Mouse (Mus musculus): ENCODE results near the gene Fscn2.

Fscn2 gene

DNA sequence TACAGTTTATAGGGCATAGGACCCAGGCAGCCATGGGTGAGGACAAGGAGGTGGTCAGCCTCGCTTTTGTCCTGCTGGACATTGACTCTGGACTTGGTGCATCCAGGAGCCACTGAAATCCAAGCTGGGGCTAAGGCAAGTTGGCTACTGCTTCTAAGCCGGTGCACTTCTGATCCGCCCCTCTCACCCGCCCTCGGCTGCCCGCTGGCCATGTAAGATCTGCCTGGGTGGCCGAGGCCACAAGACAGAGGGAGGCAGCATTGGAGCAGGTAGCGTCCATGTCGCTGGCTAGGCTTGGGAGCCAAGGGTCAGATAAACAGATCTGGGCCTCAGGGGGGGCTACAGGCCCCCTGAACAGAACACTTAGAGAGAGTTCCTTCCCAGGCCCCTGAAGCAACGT, at the start of gene Fscn2:
Gene Fscn2, plus strand, starts transcription at position 240 of the 400 bp plus-strand sequence.
- no peak for DNase-seq

DNA sequence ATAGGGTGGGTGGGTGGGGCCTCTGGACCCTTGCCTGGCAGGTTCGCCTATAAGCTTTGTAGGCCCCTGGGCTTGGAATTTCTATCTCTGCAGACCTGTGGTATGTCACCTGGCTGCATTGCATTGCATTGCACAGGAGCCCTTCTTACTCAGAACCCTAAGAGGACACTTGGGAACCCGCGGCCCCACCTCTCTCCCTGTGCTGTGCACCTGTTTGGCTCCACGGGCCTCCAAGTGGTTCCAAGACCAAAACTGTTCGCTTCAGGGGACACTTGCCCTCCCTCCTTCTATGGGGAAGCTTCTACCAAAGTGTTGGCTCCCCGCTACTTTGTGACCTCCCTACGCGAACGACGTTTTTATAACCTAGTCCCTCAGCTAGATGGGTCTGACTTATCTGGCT, 49.8 kb upstream of the Fscn2 start:
- no peak for DNase-seq

DNA sequence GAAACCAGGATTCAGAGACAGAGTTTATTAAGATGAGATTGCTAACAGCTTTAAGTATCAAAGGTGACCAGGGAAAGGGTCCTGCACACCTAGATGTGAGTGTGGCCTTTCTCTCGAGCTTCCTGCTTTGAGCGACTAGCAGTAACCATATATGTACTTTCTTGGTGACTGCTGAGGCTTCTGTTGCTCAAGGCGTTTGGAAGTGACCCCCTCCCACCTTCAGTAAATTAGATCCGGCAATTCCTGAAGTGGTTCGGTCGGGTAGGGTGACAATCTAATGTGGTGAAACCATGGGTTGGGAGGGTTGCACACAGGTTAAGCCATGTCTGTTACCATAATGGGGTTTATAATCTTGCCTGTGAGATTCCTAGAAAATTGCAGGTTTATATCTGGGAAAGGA, 49.3 kb upstream of the Fscn2 start:
- DNase-seq: no peak

DNA sequence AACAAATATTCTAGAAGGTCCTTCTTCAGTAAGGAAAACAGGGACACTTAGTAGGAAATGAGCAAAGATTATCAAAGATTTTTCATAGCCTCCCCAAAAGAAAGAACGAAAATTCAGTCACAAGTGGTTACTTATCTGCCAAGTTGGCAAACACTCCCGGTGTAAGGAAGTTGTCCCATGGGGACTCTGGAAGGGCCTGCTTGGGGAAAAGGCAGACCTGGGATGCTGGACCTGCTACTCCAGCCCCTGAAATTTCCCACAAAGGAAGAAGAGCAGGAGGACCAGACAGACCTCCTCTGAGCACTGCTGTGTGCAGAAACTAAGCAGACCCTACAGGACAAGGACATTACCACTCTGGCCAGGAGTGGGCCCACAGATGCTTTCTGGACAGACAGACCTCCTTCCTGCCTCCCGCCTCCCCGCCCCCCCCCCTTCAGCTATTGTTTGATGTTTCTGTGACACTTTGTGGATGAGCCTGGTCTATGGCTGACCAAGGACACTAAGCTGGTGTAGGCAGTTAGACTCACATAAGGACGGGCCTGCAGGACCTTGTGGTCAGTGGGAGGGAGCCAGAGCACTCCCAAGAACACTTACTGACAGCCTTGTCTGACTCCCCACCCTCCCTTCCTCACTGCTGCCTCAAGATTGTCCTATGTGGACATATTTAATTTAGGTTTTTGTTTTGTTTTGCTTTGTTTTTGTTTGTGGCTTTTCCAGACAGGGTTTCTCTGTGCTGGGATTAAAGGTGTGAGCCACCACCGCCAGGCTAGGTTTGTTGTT, 47.2 kb upstream of the Fscn2 start:
- DNase-seq: no peak

DNA sequence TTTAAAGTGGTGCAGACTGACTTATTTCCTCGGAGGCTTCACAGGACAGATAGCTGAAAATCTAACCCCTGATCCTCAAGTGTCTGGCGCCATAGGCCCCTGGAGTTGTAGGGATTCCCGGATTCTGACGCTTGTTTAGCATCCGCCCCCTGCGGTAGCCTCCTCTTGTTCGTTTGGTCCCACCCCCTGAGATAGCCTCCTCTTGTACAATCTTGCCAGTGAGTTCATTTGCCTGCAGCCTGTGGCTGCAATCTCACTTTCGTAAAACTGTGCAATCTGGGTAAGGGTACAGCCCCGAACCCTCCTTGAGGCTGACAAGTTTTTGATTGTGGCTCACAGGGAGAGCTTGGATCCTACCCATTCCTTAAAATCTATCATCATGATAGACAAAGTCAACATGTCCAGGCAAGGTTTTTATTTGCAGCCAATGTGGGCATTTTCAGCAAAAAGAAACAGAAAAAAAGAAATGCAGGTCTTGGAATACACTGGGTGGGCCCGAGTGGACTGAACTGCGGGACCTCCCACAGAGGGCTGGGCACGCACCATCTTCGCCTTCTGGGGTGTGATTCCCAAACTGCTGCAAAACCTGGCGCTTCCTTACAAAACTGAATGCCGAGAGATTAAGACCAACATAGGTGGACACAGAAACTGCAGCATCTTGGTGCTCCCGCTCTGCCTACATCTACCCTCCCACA, 46.5 kb upstream of the Fscn2 start:
- DNase-seq: no peak

DNA sequence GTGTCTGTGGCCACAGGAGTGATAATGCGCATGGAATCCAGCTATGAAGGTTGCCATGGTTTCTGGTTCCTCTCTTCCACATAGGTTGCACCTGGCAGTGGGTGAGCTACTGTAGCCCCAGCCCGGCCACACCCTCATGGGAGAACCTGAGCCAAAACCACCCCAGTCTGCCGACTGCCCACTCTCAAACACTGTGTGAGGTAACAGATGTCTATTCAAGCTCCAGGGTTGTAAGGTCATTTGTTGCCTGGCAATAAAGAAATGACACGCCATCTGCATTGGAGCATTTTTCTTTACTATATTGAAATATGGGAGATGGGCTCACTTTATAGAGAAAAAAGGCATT, 45.9 kb upstream of the Fscn2 start:
- DNase-seq: no peak

DNA sequence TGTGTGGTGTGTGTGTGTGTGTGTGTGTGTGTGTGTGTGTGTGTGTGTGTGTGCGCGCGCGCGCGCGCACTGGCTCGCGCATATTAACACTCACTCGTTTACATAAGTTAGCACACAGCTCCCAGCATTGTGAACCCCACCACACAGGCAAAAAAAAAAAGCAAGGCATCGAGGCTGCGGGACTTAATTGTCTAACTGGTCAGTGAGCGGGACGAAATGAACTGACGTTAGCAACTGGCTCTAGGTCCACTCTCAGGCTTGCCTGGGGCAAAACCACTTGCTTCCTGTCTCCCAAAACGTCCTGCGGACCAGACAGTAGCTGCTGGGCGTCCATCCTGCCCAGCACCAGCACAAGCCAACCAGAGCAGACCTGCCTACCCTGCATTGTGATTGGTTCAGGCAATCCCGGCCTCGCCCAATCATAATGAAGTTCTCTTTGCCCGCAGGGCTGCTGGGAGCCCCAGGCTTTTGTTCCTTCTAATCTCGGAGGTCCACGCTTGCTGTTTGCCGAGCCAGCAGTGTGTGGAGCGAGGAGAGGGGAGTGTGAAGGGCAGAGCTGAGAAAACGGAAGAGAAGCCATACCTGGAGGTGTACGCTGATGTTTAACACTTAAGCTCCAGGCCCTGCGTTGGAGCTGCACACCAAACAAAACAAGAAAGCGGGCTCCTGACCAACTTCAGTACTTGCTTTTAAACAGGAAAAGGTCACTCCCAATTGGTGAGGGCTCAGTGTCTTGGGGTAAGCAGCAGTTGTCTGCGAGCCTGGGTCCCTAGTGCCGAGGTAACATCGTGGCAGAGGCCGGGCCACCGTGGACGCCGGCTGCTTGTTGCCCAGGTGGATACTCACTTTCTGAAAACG, 45.3 kb upstream of the Fscn2 start:
- DNase-seq: peak; percentile 98

DNA sequence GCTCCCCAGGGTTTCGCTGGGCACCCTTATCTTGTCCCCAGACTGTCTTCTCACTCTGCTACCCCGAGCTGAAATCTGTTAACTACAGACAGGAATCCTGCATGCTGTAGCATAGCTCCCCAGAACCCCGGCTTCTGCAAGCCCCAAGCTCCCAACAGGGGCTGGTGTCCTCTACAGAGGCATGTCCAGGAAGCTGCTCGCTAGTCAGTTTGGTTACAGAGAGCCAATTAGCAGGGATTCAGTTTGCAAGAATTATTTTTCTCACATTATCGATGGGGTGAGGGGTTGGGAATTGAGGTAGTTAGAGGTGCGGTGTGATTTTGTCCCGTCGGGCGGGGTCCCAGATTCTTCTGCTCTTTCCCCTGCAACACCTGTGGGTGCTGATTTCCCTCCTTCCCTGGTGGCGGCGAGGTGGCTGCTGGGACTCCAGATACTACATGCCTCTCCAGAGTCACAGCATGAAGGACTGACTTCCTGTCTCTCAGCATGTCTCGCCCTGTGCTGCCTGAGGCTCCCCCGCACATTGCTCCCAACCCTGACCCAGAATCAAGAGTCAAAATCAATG, 44.6 kb upstream of the Fscn2 start:
- DNase-seq: no peak

DNA sequence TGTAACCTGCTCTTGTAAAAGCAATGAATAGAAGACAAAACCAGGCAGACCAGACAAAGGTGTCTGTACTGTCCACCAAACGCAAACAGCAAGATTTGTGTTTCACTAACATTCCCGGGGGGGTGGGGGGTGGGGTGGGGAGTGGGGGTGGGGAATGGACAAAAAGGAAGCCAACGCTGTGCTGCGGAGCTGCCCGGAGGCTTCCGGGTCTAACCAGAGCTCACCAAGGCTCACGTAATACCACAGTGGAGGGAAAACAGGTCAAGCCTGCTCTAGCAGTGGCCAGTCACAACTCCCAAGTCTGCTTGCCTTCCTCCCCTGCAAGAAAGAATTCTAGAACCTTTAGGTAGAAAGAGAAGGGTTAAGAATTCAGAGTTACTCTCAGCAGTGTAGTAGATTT, 43.9 kb upstream of the Fscn2 start:
- no peak for DNase-seq

DNA sequence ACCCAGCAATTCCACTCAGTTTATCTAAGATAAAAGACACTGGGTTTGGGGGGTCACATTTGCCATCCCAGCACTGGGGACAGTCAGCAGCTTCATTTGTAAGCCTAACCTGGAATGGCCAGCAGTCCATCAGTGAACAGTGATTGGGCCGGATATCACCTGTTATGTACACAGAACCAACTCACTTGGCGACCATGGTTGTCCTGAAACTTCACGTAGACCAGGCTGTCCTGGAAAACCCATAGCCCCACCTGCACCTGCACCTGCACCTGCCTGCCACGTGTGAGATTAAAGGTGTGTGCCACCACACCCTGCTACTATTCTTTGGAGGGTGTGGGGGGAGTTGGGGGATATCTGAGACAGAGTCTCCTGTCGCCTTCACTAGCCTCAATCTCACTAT, 42.0 kb upstream of the Fscn2 start:
- no peak for DNase-seq

DNA sequence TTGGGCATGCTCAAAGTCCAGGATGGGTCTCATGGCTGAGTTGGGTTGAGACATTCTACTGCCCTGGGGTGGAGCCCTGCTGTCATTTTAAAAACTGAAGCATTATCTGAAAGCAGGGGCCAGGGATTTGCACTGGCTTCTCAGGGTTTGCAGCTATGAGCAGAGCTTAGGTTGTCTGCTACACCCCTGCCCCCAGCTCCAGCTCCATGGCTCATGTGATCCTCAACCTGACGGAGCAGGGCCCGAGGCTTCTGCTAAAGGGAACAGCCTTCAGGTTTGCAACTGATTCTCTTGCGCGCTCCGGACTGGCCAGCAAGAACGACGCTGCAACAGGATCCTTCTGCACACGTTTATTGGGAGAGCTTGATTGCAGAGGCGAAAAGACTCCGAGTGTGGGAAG, 41.2 kb upstream of the Fscn2 start:
- DNase-seq: no peak

DNA sequence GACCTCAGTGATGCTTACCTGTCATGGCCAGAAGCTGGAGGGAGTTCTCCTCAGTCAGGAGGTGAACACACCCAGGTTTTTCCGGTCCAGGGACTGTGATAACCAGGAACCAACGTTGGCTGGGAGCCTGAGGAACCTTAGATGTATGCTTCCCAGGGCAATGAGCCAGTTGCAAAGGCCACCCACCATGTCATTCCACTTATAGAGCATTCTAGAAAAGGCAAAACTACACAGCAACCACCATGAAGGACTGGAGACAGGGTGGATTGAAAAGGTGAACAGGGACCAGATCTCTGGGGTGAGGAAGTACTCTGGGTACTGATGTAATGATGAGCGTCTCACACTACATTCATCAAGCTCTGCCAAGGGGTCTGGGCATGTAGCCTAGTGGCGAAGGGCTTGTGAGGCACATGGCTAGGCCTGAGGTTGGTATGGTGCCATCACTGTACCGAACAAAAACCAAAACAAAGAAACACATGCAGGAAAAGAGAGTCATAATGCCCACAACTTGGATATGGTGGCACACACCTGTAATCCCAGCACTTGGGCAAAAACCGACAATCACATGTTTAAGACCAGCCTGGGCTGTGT, 25.8 kb upstream of the Fscn2 start:
- DNase-seq: no peak

DNA sequence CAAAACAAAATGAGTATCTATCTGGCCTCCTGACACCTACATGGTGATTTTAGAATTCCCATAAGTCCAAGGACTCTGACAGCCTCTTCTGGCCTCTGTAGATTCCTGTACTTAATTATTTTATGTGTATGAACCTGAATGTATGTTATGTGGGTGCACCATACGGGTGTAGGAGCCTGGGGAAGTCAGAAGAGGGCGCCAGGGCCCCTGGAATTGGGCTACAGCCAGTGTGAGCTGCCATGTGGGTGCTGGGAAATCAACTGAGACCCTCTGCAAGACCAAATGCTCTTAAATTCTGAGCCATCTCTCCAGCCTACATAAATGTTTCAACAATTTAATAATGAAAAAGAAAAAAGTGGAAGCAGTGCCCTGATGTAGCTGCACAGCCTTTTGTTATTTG, 23.9 kb upstream of the Fscn2 start:
- no peak for DNase-seq

DNA sequence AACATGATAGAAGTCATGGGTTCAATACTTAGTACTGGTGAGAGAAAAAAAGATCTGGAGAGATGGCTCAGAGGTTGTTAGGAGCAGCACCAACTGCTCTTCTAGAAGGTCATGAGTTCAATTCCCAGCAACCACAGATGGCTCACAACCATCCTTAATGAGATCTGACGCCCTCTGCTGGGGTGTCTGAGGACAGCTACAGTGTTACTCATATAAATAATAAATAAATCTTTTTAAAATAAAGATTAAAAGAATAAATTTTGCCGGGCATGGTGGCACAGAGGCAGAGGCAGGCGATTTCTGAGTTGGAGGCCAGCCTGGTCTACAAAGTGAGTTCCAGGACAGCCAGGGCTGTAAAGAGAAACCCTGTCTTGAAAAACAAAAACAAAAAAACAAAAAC, 22.5 kb upstream of the Fscn2 start:
- DNase-seq: no peak

DNA sequence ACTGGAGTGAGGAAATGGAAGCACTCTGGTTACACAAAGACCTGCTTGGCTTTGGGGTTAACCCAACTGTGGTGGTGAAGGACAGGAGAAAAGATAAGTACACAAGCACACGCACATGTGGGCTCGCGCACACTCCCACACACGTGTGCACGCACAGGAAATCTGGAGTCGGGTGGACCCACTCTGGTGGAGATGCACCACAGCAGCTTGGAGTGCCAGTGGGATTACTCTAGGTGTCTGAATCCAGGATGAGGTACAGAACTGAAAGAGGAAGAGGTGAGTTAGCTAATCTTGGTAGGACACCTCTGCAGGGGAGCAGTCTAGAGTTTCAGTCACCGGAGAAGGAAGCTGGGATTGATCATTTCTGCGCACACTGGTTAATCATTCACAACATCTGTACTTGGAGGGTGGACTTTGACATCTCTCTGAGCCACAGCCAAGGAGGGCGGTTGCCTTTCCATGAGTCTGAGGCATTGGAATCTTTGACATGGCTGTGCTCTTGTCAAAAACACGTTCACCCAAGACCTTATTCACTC, 21.3 kb upstream of the Fscn2 start:
- no peak for DNase-seq

DNA sequence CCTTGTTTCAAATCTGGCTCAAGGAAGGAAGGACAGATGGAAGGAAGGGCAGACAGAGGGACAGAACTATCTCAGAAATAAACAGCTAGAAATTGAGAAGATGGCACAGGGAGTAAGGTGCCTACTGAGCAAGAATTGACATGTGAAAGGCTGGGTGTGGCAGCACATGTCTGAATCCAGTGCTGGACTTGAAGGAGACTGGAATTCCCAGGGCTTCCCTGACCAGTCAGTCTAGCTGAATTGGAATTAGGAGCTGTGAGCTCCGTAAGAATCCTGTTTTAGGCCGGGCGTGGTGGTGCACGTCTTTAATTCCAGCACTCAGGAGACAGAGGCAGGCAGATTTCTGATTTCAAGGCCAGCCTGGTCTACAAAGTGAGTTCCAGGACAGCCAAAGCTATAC, 19.7 kb upstream of the Fscn2 start:
- DNase-seq: no peak

DNA sequence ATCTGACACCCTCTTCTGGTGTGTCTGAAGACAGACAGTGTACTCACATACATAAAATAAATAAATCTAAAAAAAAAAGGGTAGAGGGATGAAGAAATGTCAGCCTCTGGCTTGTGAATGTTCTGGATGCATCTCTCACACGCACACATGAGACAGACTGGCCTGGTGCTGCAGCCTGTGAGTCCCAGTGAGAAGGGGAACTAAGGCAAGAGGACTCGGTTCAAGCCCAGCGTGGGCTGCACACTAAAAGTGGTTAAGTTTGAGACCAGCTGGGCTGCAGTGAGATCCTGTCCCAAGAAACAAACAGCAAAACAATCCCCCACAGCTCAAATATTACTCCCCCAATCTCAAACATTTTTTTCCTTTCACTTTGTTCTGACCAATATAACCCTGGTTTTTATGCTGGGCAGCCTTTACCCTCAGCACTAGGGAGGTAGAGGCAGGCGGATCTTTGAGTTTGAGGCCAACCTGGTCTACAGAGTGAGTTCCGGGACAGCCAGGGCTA, 18.6 kb upstream of the Fscn2 start:
- no peak for DNase-seq

DNA sequence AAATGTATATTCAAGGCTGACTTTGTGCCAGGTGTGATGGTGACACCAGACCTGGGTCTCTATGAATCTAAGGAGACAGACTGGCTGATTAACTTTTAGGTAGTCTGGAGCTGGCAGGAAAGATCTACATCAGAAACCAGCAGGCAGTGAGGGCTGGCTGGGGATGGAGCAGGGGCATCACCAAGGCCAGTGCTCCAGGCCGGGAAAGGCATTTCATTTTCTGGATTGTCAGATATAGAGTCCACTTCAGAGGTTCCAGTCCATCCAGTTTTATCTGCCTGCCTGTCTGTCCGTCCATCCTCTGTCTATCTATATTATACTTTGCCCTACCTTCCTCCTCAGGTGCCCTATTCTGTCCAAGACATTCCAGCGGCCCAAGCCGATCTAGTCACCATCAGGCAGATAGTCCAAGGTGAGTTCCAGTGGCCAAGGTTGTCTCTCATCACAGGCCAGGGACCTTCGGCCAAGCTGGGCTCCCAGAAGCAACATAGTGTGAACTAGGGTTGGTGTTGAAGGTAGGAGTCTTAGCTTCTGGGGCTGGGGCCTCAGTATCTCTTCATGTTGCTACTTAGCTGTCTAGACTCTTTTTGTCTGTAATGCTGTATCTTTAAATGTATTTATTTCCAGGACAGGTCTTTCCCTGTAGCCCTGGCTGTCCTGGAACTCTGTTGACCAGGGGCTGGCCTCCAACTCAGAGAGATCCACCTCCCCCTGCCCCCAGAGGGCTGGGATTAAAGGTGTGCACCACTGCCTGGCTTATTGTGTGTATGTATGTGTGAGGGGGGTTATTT, 17.6 kb upstream of the Fscn2 start:
- no peak for DNase-seq

DNA sequence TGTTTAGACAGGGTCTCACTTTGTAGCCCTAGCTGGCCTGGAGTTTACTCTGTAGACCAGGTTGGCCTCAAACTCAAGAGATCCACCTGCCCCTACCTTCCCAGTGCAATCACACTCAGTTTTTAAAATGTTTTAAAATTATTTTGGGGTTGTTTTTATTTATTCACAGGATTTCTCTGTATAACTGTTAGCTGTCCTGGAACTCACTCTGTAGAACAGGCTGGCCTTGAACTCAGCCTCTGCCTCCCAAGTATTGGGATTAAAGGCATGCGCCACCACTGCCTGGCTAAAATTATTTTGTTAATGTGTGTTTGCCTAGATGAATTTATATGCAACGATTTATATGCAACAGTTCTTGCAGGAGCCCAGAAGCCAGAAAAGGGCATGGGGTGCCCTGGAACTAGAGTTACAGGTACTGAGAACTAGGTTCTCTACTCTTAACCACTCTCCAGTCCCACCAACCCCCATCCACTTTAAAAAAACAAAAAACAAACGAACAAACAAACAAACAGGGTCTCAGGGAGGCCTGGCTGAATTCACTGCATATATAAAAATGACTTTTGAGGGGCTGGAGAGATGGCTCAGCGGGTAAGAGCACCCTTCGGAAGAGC, 16.9 kb upstream of the Fscn2 start:
- no peak for DNase-seq

DNA sequence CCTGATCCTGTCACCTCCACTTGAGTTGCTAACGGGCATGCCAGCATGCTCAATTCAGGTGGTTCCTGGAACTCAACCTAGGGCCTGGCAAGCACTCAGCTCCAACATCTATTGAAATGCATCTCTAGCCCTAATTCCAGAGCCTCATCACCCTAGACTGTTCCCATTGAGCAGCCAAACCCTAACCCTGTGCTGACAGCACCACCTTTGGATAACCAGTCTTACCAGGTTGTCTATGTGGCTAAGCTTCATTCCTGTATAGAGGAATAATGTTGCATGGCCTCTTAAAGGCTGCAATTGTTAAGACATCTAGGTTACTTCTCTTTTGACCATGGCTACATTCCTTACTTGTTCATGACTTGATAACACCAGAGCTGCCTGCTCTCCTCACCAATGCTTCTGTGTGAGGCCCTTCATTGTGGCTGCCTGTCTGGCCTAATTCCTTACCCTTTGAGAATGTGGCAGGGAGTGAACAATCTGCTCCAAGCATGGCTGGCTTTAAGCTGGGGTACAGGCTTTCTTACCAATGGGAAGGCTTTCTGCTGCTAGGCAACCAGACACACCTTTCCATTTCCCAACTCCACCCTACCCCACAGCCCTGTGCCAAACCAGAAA, 16.2 kb upstream of the Fscn2 start:
- no peak for DNase-seq
